Mouse (Mus musculus) thymus, adult 18-20 months (tissue): ENCODE results near the gene Qrich1.

Experiments
- DNase-seq, 2 experiments: peaks; one replicate each; pipeline ENCODE4 v3.0.0; 2022; ENCODE audit warnings: mixed read lengths in 2 of 2

The Qrich1 gene

GRCm38 (mm10) chr9:108493246-108493645 is 23.4 kb upstream of the Qrich1 start:
- DNase-seq = no peak

- no peak for DNase-seq
These were observed 22.3 kb upstream of the Qrich1 start for GRCm38 (mm10) chr9:108494146-108494825.

GRCm38 (mm10) chr9:108494905-108495304 is 21.7 kb upstream of the Qrich1 start:
- no peak for DNase-seq

GRCm38 (mm10) chr9:108499231-108499630 is 17.4 kb upstream of the Qrich1 start:
- no peak for DNase-seq

GRCm38 (mm10) chr9:108499943-108500342 is 16.7 kb upstream of the Qrich1 start:
- no peak for DNase-seq

GRCm38 (mm10) chr9:108506901-108507300 is 9.7 kb upstream of the Qrich1 start:
- DNase-seq = no peak

GRCm38 (mm10) chr9:108507619-108508434 is 8.8 kb upstream of the Qrich1 start, which contains the start of gene Qars:
Qars (plus strand) TSS chr9:108507706.
- peak; percentile 89 to 94 for DNase-seq

GRCm38 (mm10) chr9:108508776-108509175 is 7.8 kb upstream of the Qrich1 start:
- DNase-seq = no peak

- DNase-seq = peak; percentile 72 to 78
These were observed 786 bp downstream of the Qrich1 start for GRCm38 (mm10) chr9:108517253-108517930.

GRCm38 (mm10) chr9:108517931-108518332 is 1.3 kb downstream of the Qrich1 start:
- no peak for DNase-seq

- DNase-seq = no peak
These were observed 5.0 kb downstream of the Qrich1 start for GRCm38 (mm10) chr9:108521604-108522003.

- no peak for DNase-seq
These were observed 6.7 kb downstream of the Qrich1 start for GRCm38 (mm10) chr9:108523341-108523740.

- DNase-seq = no peak
These were observed 8.8 kb downstream of the Qrich1 start for GRCm38 (mm10) chr9:108525400-108525799.

- no peak for DNase-seq
These were observed 14.3 kb downstream of the Qrich1 start for GRCm38 (mm10) chr9:108530954-108531353.

GRCm38 (mm10) chr9:108531496-108531895 is 14.9 kb downstream of the Qrich1 start:
- no peak for DNase-seq

GRCm38 (mm10) chr9:108540846-108541245 is 24.2 kb downstream of the Qrich1 start:
- no peak for DNase-seq

GRCm38 (mm10) chr9:108545986-108546385 is 29.4 kb downstream of the Qrich1 start:
- DNase-seq = no peak

GRCm38 (mm10) chr9:108546875-108547274 is 30.3 kb downstream of the Qrich1 start:
- DNase-seq = no peak

- no peak for DNase-seq
These were observed 42.6 kb downstream of the Qrich1 start for GRCm38 (mm10) chr9:108559169-108559568.

- DNase-seq = peak; percentile 89 to 92
These were observed 43.7 kb downstream of the Qrich1 start, which contains the start of gene Impdh2 for GRCm38 (mm10) chr9:108560227-108560841. Impdh2 (plus strand) TSS chr9:108560286.

GRCm38 (mm10) chr9:108563671-108564070 is 47.1 kb downstream of the Qrich1 start:
- no peak for DNase-seq

GRCm38 (mm10) chr9:108564131-108564530 is 47.5 kb downstream of the Qrich1 start:
- DNase-seq = no peak
